Mouse (Mus musculus) thymus, adult 2 months (tissue): ENCODE data around the gene Gm26620.

Experiments used
- CTCF ChIP-seq: fragments of 200-500 bp; IDR thresholded peaks from 2 replicates; pipeline ENCODE4 v1.5.1; 2012; ENCODE audit warnings: mild to moderate bottlenecking, control low read depth, low read length, moderate library complexity, borderline replicate concordance; ENCODE audit not compliant: control insufficient read depth, poor library complexity, insufficient read depth; ENCODE audit errors: extremely low read depth
- POLR2A ChIP-seq: fragments of 200-500 bp; IDR thresholded peaks from 2 replicates; pipeline ENCODE4 v1.6.1; 2012; ENCODE audit warnings: mild to moderate bottlenecking, low read length, control low read depth, moderate library complexity; ENCODE audit not compliant: control insufficient read depth, poor library complexity, insufficient read depth; ENCODE audit errors: extremely low read depth

GRCm38 (mm10) chr1:170857369-170857768 lies 27.5 kb upstream of the Gm26620 start:
- TF ChIP-seq POLR2A (no peak), CTCF (no peak)
